Mouse (Mus musculus) midbrain, embryonic 10.5 days (tissue): Measurements from ENCODE around the gene Srgap3. TPM values are rescaled to one million over a fixed set of nuclear protein-coding genes. Genes with fewer than 3 reads are reported as not detected.

Source experiments
- DNase-seq: peaks from one replicate; pipeline ENCODE4 v3.0.0-alpha.2; 2017; ENCODE audit warnings: low spot score
- H3K27ac ChIP-seq: fragments of 300-500 bp; sonication (generic); replicated peaks from 2 replicates; pipeline ENCODE4 v1.5.1; 2016; ENCODE audit warnings: mild to moderate bottlenecking
- H3K27me3 ChIP-seq: fragments of 300-500 bp; sonication (generic); 2 replicates; pipeline ENCODE4 v1.6.1; 2016; ENCODE audit warnings: low read depth, mild to moderate bottlenecking; ENCODE audit not compliant: poor library complexity, severe bottlenecking
- H3K36me3 ChIP-seq: fragments of 300-500 bp; sonication (generic); 2 replicates; pipeline ENCODE4 v1.6.1; 2016; ENCODE audit warnings: mild to moderate bottlenecking, moderate library complexity
- H3K4me1 ChIP-seq: fragments of 300-500 bp; sonication (generic); 2 replicates; pipeline ENCODE4 v1.6.1; 2016
- H3K4me3 ChIP-seq: fragments of 300-500 bp; sonication (generic); 2 replicates; pipeline ENCODE4 v1.5.1; 2016; ENCODE audit warnings: mild to moderate bottlenecking, moderate library complexity
- H3K9me3 ChIP-seq: fragments of 300-500 bp; sonication (generic); replicated peaks from 2 replicates; pipeline ENCODE4 v1.6.1; 2016; ENCODE audit warnings: mild to moderate bottlenecking
- WGBS: fragments of 180-500 bp; shearing (Covaris S2); methylation state at CpG from one replicate; pipeline ENCODE4 v1.1.7; 2016; 5-methylcytosine and 5-hydroxymethylcytosine counted together
- polyA plus RNA-seq: library from polyadenylated mRNA; unstranded; fragments of >200 nt; fragmentation: Nextera tagmentation; extraction: Ambion mirVana; gene quantifications from 2 replicates; pipeline ENCODE4 v1.2.1, GENCODE M21; 2016

The Srgap3 gene
- polyA plus RNA-seq, 1 experiment from 2014 or later: 30.9 TPM

- Histone ChIP-seq H3K9me3 (no peaks in the 10 kb centered on the region), H3K36me3 (no peaks in the 10 kb centered on the region), H3K4me3 (peak overlapping the region; percentile 44), H3K27me3 (no peaks in the 10 kb centered on the region), H3K27ac (peak overlapping the region; percentile 95), H3K4me1 (peaks cover 68% of the 10 kb centered on the region)
- 39% methylated on average over 6 of the region's 6 CpGs for WGBS
- peak; percentile 48 for DNase-seq
These were observed 24.2 kb upstream of the Srgap3 start for GRCm38 (mm10) chr6:112971116-112971768.

GRCm38 (mm10) chr6:112967359-112967758 is 20.3 kb upstream of the Srgap3 start:
- no peaks in the 10 kb centered on the region for H3K36me3 ChIP-seq

GRCm38 (mm10) chr6:112958360-112958759 is 11.3 kb upstream of the Srgap3 start:
- no peak for DNase-seq
- Histone ChIP-seq H3K36me3 (peaks cover 3% of the 10 kb centered on the region; the same call in 1 of the 2 replicates), H3K9me3 (peaks cover 5% of the 10 kb centered on the region), H3K4me1 (peaks cover 33% of the 10 kb centered on the region), H3K27me3 (peaks cover 4% of the 10 kb centered on the region; the same call in 1 of the 2 replicates), H3K4me3 (no peak overlapping the region), H3K27ac (peak overlapping the region; percentile 57)
- WGBS: 65% methylated on average over 6 of the region's 6 CpGs

More at GRCm38 (mm10) chr6:112967359-112967758, 20.3 kb upstream of the Srgap3 start:
- 0 out of 2 replicates have a peak, but pooled peaks cover 3% of the 10 kb centered on the region for H3K9me3 ChIP-seq
- WGBS: 93% methylated on average over 6 of the region's 6 CpGs
- no peak overlapping the region for H3K27ac ChIP-seq
- H3K27me3 ChIP-seq: no peaks in the 10 kb centered on the region
- DNase-seq: no peak
- peaks cover 37% of the 10 kb centered on the region for H3K4me1 ChIP-seq
- H3K4me3 ChIP-seq: no peak overlapping the region

- Histone ChIP-seq H3K36me3 (peaks cover 3% of the 10 kb centered on the region; the same call in 1 of the 2 replicates), H3K9me3 (peaks cover 5% of the 10 kb centered on the region), H3K4me1 (peaks cover 27% of the 10 kb centered on the region), H3K27ac (peak overlapping the region; percentile 57), H3K4me3 (no peak overlapping the region), H3K27me3 (peaks cover 4% of the 10 kb centered on the region; the same call in 1 of the 2 replicates)
- 62% methylated on average over 11 of the region's 11 CpGs for WGBS
- no peak for DNase-seq
These were observed 10.7 kb upstream of the Srgap3 start for GRCm38 (mm10) chr6:112957583-112958280.

- Histone ChIP-seq H3K27ac (no peak overlapping the region), H3K27me3 (peaks cover 4% of the 10 kb centered on the region; the same call in 1 of the 2 replicates), H3K9me3 (no peaks in the 10 kb centered on the region), H3K4me3 (no peak overlapping the region), H3K36me3 (no peaks in the 10 kb centered on the region), H3K4me1 (peaks cover 32% of the 10 kb centered on the region)
- 84% methylated on average over 2 of the region's 2 CpGs for WGBS
- no peak for DNase-seq
These were observed 8.7 kb upstream of the Srgap3 start for GRCm38 (mm10) chr6:112955773-112956172.

- Histone ChIP-seq H3K36me3 (no peaks in the 10 kb centered on the region), H3K9me3 (no peaks in the 10 kb centered on the region), H3K27me3 (peaks cover 4% of the 10 kb centered on the region; the same call in 1 of the 2 replicates), H3K4me3 (no peak overlapping the region), H3K27ac (no peak overlapping the region), H3K4me1 (peaks cover 49% of the 10 kb centered on the region)
- WGBS: 88% methylated on average over 7 of the region's 7 CpGs
- DNase-seq: no peak
These were observed 6.8 kb upstream of the Srgap3 start for GRCm38 (mm10) chr6:112953905-112954304.

- WGBS: 80% methylated on average over 2 of the region's 2 CpGs
- Histone ChIP-seq H3K36me3 (no peaks in the 10 kb centered on the region), H3K4me3 (no peak overlapping the region), H3K27ac (no peak overlapping the region; the same call in 1 of the 2 replicates), H3K4me1 (peaks cover 50% of the 10 kb centered on the region), H3K27me3 (peaks cover 4% of the 10 kb centered on the region; the same call in 1 of the 2 replicates), H3K9me3 (no peaks in the 10 kb centered on the region)
- DNase-seq: no peak
These were observed 4.2 kb upstream of the Srgap3 start for GRCm38 (mm10) chr6:112951254-112951653.

GRCm38 (mm10) chr6:112950205-112951110 is 3.4 kb upstream of the Srgap3 start:
- DNase-seq: no peak
- H3K9me3 ChIP-seq: no peaks in the 10 kb centered on the region
- peaks cover 4% of the 10 kb centered on the region; the same call in 1 of the 2 replicates for H3K27me3 ChIP-seq
- H3K4me1 ChIP-seq: peaks cover 45% of the 10 kb centered on the region
- peak overlapping the region; percentile 95 for H3K27ac ChIP-seq
- no peaks in the 10 kb centered on the region for H3K36me3 ChIP-seq
- WGBS: 46% methylated on average over 8 of the region's 8 CpGs
- H3K4me3 ChIP-seq: no peak overlapping the region

GRCm38 (mm10) chr6:112949220-112949619 is 2.2 kb upstream of the Srgap3 start:
- H3K27ac ChIP-seq: peak overlapping the region; percentile 95
- H3K36me3 ChIP-seq: peaks cover under 1% of the 10 kb centered on the region
- H3K4me3 ChIP-seq: 0 out of 2 replicates have a peak overlapping the region, but pooled peaks have one; percentile 91
- H3K4me1 ChIP-seq: peaks cover 53% of the 10 kb centered on the region
- DNase-seq: no peak
- H3K9me3 ChIP-seq: no peaks in the 10 kb centered on the region
- H3K27me3 ChIP-seq: 0 out of 2 replicates have a peak, but pooled peaks cover 4% of the 10 kb centered on the region
- WGBS: 46% methylated on average over 2 of the region's 2 CpGs

- 66% methylated on average over 2 of the region's 2 CpGs for WGBS
- Histone ChIP-seq H3K36me3 (peaks cover 9% of the 10 kb centered on the region), H3K27me3 (no peaks in the 10 kb centered on the region), H3K4me3 (peak overlapping the region; percentile 91; the same call in 1 of the 2 replicates), H3K9me3 (no peaks in the 10 kb centered on the region), H3K4me1 (peaks cover 61% of the 10 kb centered on the region), H3K27ac (peak overlapping the region; percentile 95)
- DNase-seq: no peak
These were observed 1.4 kb upstream of the Srgap3 start for GRCm38 (mm10) chr6:112948416-112948815.

GRCm38 (mm10) chr6:112946021-112946811 is 850 bp downstream of the Srgap3 start:
- peaks cover 31% of the 10 kb centered on the region for H3K36me3 ChIP-seq
- H3K9me3 ChIP-seq: no peaks in the 10 kb centered on the region; the same call in 1 of the 2 replicates
- WGBS: 3% methylated on average over 12 of the region's 12 CpGs
- H3K27ac ChIP-seq: peak overlapping the region; percentile 95
- DNase-seq: no peak
- H3K4me1 ChIP-seq: peaks cover 71% of the 10 kb centered on the region
- peak overlapping the region; percentile 91 for H3K4me3 ChIP-seq
- no peaks in the 10 kb centered on the region for H3K27me3 ChIP-seq
